Mouse (Mus musculus) kidney, embryonic 16.5 days (tissue): ENCODE measurements at regions not wholly inside any gene's neighbourhood (a gene's known extent, or its start where the extent isn't known, plus 50 kb on each side); places are given as distances from the start of the nearest gene placed in this dataset.

Experiments
- ATAC-seq: fragments of 200-750 bp; cut with Nextera tagmentation; 2 replicates; pipeline ENCODE4 v1.8.0; 2017; ENCODE audit warnings: moderate TSS enrichment; ENCODE audit not compliant: low FRiP score, low TSS enrichment
- H3K27ac ChIP-seq: fragments of 300-500 bp; sonication (generic); 2 replicates; pipeline ENCODE4 v1.5.1; 2014; ENCODE audit warnings: low read length
- H3K27me3 ChIP-seq: fragments of 300-500 bp; sonication (generic); 2 replicates; pipeline ENCODE4 v1.6.1; 2014; ENCODE audit warnings: low read length, control low read depth, mixed read lengths; ENCODE audit not compliant: insufficient read depth
- H3K36me3 ChIP-seq: fragments of 300-500 bp; sonication (generic); 2 replicates; pipeline ENCODE4 v1.6.1; 2014; ENCODE audit warnings: low read length, control low read depth, mixed read lengths; ENCODE audit not compliant: insufficient read depth
- H3K4me1 ChIP-seq: fragments of 300-500 bp; sonication (generic); 2 replicates; pipeline ENCODE4 v1.6.1; 2014; ENCODE audit warnings: low read length, control low read depth, mixed read lengths; ENCODE audit not compliant: insufficient read depth
- H3K4me2 ChIP-seq: fragments of 300-500 bp; sonication (generic); replicated peaks from 2 replicates; pipeline ENCODE4 v1.6.1; 2014; ENCODE audit warnings: low read depth, low read length
- H3K4me3 ChIP-seq: fragments of 300-500 bp; sonication (generic); 2 replicates; pipeline ENCODE4 v1.5.1; 2014; ENCODE audit warnings: mild to moderate bottlenecking, low read length
- H3K9ac ChIP-seq: fragments of 300-500 bp; sonication (generic); replicated peaks from 2 replicates; pipeline ENCODE4 v1.6.1; 2014; ENCODE audit warnings: low read length
- H3K9me3 ChIP-seq: fragments of 300-500 bp; sonication (generic); 2 replicates; pipeline ENCODE4 v1.6.1; 2016; ENCODE audit warnings: low read length, control low read depth
- WGBS: fragments of 180-500 bp; shearing (Covaris S2); extraction: QIAGEN DNeasy Blood & Tissue Kit; methylation state at CpG from one replicate; pipeline ENCODE4 v1.1.7; 2014; 5-methylcytosine and 5-hydroxymethylcytosine counted together

DNA sequence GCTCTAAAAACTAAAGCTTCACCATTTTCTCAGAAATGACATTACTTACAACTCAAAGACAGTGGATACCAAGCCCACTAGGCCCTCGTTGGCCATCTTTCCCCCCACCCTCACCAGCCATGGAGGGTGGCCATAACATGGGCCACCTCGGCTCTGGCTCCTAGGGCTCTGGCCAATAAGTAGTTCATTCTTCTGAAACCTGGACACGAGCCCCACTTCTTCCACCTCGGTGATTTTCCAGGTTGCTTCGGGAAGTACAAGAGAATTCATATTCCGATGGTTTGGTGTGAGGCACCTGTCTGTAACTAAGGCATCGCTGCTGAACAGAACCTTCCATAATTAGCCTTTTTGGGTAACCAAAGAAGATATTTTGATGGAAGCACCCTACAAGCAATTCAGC, 90.5 kb upstream of the Vps8 start:
- Histone ChIP-seq H3K4me3 (peak overlapping the region; percentile 75), H3K4me2 (peak overlapping the region; percentile 89), H3K9ac (peak overlapping the region; percentile 86), H3K27me3 (no peaks in the 10 kb centered on the region), H3K27ac (peak overlapping the region; percentile 96), H3K9me3 (no peaks in the 10 kb centered on the region), H3K36me3 (no peaks in the 10 kb centered on the region), H3K4me1 (peaks cover 23% of the 10 kb centered on the region)
- ATAC-seq = no peak
- 54% methylated on average over 7 of the region's 7 CpGs for WGBS

DNA sequence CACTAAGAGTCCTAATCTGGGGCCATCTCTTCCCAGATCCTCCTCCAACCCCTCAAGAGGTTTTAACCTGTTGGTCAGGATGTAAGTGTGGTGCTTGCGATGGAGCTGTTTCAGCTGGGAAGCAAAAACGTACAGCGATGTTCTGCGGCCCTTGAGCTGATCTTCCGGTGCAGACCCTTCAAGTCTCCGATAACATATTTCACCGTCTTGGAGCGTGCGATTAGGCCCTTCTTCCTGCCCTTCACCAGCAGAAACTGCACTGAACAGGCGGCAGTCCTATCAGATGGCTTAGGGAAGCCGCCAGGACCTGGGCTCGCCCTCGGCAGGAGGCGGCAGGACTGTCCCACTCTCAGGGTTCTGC, 90.1 kb upstream of the Vps8 start:
- peak overlapping the region; percentile 86 for H3K9ac ChIP-seq
- 0 out of 2 replicates have a peak, but pooled peaks have one; percentile 8 for ATAC-seq
- H3K4me2 ChIP-seq = peak overlapping the region; percentile 89
- H3K4me1 ChIP-seq = peaks cover 23% of the 10 kb centered on the region
- H3K36me3 ChIP-seq = no peaks in the 10 kb centered on the region
- peak overlapping the region; percentile 75 for H3K4me3 ChIP-seq
- 1% methylated on average over 14 of the region's 14 CpGs for WGBS
- H3K9me3 ChIP-seq = no peaks in the 10 kb centered on the region
- H3K27ac ChIP-seq = peak overlapping the region; percentile 96
- H3K27me3 ChIP-seq = no peaks in the 10 kb centered on the region

DNA sequence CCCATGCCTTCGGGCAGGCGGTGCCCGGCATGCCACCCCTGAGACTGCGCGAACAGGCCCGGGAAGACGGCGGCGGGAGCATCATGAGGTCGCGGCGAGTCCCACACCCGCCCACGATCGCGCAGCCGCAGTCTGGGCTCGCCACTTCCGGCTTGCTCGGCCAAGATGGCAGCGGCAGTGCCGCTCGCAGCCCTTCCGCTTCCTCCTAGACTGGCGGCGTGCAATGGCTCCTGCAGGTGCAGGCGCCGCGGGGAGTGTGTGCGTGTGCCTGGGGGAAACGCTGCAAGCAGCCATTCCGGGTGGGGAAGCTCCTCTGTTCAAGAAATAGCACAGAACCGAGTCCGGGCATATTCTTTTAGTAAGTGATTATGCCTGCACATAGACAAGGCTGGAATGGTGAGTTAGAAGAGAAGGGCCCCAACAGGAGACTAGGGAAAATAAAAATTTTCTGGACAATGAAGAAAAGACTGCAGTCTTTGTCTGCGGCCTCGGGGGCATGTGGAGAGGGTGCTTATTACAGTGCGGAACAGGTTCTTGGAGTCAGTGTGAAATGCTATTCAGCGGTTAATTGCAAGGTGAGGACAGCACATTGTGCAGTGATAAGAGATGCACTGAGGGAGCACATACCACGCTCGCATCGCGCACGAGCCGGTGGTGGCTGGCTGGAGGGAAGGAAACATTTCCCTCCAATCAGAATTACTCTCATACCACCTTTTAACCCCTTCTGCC, 89.5 kb upstream of the Vps8 start:
- peak overlapping the region; percentile 75 for H3K4me3 ChIP-seq
- no peaks in the 10 kb centered on the region for H3K36me3 ChIP-seq
- H3K9me3 ChIP-seq = no peaks in the 10 kb centered on the region
- H3K4me2 ChIP-seq = peak overlapping the region; percentile 89
- peak overlapping the region; percentile 96 for H3K27ac ChIP-seq
- ATAC-seq = peak; percentile 95
- H3K4me1 ChIP-seq = peaks cover 23% of the 10 kb centered on the region
- H3K9ac ChIP-seq = peak overlapping the region; percentile 86
- H3K27me3 ChIP-seq = no peaks in the 10 kb centered on the region
- 2% methylated on average over 44 of the region's 44 CpGs for WGBS

DNA sequence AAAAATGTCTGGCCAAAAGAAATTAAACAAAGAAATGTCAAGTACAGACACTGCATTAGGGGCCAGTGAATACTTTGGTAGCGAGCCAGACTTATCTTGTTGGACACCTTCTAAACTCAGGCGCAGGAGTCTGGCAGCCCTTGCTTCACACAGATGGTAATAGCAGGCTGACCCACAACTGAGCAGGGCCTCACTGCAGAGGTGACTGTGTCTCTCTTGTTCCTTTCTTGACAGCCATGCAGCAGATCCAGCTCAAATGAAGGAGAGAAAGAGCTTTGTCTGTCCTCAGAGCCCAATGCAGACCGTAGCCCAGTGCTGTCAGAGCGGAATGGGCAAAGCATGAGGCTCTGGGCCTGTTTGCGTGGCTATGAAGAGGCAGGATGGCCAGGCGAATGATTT, 83.9 kb upstream of the Vps8 start:
- Histone ChIP-seq H3K36me3 (no peaks in the 10 kb centered on the region), H3K9ac (0 out of 2 replicates have a peak overlapping the region, but pooled peaks have one; percentile 20), H3K27ac (peak overlapping the region; percentile 83), H3K4me2 (no peak overlapping the region), H3K4me3 (no peak overlapping the region), H3K9me3 (no peaks in the 10 kb centered on the region), H3K4me1 (peaks cover 24% of the 10 kb centered on the region), H3K27me3 (no peaks in the 10 kb centered on the region)
- WGBS = 62% methylated on average over 6 of the region's 6 CpGs
- ATAC-seq = peak; percentile 39; the same call in 1 of the 2 replicates

DNA sequence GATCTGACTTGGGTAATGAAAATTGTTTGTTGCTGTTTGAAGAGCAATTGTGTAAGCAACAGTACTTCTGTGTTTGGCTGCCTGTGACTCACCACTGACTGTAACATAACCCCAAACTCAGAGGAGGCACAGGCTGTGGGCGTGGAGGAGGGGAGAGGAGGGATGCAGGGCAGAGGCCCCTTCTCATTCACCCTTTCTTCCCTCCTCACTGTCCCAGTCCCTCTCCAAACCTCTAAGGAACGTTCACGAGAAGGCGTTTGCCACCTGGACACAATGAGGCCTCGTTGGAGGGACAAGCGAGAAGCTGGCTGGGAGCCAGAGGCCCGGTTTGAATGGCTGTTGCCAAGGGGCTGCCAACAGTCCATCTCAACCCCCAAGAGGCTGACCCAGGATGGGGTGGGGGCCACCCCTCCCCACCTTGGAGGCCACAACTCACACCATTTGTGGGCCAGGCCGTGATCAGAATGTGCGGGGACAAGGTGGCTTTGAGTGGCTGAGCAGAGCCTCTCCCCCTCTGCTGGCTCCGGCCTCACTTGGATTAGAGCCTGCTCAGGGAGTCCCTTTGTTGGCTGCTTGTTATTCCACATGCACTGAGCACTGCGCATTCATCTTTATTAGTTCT, 83.3 kb upstream of the Vps8 start:
- Histone ChIP-seq H3K4me3 (no peak overlapping the region), H3K9me3 (no peaks in the 10 kb centered on the region), H3K9ac (peak overlapping the region; percentile 48; the same call in 1 of the 2 replicates), H3K27ac (peak overlapping the region; percentile 83), H3K4me1 (peaks cover 23% of the 10 kb centered on the region), H3K27me3 (no peaks in the 10 kb centered on the region), H3K4me2 (no peak overlapping the region), H3K36me3 (no peaks in the 10 kb centered on the region)
- 16% methylated on average over 11 of the region's 11 CpGs for WGBS
- ATAC-seq = peak; percentile 78

DNA sequence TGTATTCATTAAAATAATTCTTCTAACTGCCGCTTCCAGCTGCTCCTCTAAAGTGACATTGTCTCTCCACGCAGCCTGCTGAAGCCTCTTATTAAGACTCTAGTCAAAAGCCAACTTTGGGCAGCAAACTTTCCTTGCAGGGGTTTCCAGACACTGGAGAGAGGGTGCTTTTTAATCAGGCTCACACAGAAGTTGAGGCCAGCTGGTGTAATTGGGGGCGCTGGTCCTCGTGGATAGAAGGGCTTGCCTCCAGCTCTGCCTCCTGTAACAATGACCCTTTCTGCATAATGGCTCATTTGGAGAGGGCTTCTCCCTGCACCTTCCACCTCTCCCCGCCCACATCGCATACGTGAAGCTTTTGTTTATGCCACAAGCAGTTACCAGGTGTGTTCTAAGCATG, 82.8 kb upstream of the Vps8 start:
- H3K4me3 ChIP-seq = no peak overlapping the region
- H3K4me2 ChIP-seq = no peak overlapping the region
- peak overlapping the region; percentile 13; the same call in 1 of the 2 replicates for H3K27ac ChIP-seq
- no peak for ATAC-seq
- H3K4me1 ChIP-seq = peaks cover 23% of the 10 kb centered on the region
- WGBS = 63% methylated on average over 7 of the region's 7 CpGs
- no peaks in the 10 kb centered on the region for H3K27me3 ChIP-seq
- H3K9me3 ChIP-seq = no peaks in the 10 kb centered on the region
- H3K36me3 ChIP-seq = no peaks in the 10 kb centered on the region
- peak overlapping the region; percentile 23; the same call in 1 of the 2 replicates for H3K9ac ChIP-seq

DNA sequence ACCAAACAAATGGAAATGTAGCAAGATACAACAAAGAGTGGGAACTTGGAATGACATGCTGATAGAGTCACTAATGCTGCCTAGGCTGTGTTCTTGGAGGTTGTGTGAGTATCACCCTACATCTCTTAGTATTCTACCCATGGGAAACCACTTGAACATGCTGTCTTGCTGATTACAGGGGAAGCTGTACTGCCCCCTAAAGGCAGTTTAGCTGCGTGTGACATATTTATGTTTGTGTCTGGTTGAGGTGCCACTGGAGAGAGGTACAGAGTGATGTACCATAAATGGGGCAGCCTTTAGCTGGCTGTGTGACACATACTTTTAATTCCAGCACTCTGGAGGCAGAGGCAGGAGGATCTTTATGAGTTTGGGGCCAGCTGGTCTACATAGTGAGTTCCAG, 73.0 kb upstream of the Vps8 start:
- WGBS = 80% methylated on average over 1 of the region's 1 CpGs
- H3K9ac ChIP-seq = no peak overlapping the region
- H3K9me3 ChIP-seq = no peaks in the 10 kb centered on the region
- no peaks in the 10 kb centered on the region for H3K36me3 ChIP-seq
- H3K4me3 ChIP-seq = no peak overlapping the region
- H3K27me3 ChIP-seq = no peaks in the 10 kb centered on the region
- no peak overlapping the region for H3K4me2 ChIP-seq
- ATAC-seq = no peak
- peaks cover 9% of the 10 kb centered on the region; the same call in 1 of the 2 replicates for H3K4me1 ChIP-seq
- no peak overlapping the region for H3K27ac ChIP-seq

DNA sequence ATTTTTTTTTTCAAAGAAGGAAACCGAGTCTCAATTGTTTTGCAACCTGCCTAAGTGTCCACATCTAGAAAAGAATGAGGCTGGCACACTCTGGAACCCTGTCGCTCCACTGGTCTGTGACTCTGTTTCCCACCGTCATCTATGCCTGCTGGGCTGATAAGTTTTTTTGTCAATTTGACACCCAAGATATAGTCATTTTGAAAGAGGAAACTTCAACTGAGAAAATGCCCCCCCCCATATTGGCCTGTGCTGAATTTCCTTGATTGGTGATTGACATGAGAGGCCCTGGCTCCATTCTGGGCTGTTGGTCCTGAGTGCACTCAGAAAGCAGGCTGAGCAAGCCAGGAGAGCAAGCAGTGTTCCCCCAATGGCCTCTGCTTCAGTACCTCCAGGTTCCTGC, 71.6 kb upstream of the Vps8 start:
- no peak for ATAC-seq
- no peak overlapping the region for H3K4me2 ChIP-seq
- H3K27ac ChIP-seq = no peak overlapping the region
- H3K9ac ChIP-seq = no peak overlapping the region
- peaks cover 9% of the 10 kb centered on the region; the same call in 1 of the 2 replicates for H3K4me1 ChIP-seq
- WGBS = 79% methylated on average over 3 of the region's 3 CpGs
- no peak overlapping the region for H3K4me3 ChIP-seq
- no peaks in the 10 kb centered on the region for H3K36me3 ChIP-seq
- H3K27me3 ChIP-seq = no peaks in the 10 kb centered on the region
- H3K9me3 ChIP-seq = no peaks in the 10 kb centered on the region

DNA sequence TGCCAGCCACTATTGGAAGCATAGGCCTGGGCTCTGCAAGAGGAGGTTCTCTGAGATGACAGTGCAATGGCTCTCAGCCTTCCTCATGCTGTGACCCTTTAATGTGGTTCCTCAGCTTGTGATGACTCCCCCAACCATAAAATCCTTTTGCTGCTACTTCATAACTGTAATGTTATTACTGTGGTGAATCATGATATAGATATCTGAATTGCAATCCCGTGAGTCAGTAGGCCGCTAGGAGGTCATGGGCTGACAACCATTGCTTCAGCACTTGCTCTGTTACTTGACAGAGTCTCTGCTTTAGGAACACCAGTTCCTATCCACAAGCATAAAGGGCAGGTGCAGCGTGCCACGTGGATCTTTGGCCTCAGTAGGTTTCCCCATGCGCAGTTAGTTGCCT, 69.8 kb upstream of the Vps8 start:
- no peak for ATAC-seq
- no peak overlapping the region for H3K27ac ChIP-seq
- H3K9ac ChIP-seq = no peak overlapping the region
- H3K27me3 ChIP-seq = no peaks in the 10 kb centered on the region
- H3K36me3 ChIP-seq = no peaks in the 10 kb centered on the region
- no peak overlapping the region for H3K4me3 ChIP-seq
- H3K4me2 ChIP-seq = 0 out of 2 replicates have a peak overlapping the region, but pooled peaks have one; percentile 8
- WGBS = 53% methylated on average over 5 of the region's 5 CpGs
- peaks cover 9% of the 10 kb centered on the region; the same call in 1 of the 2 replicates for H3K4me1 ChIP-seq
- H3K9me3 ChIP-seq = no peaks in the 10 kb centered on the region

DNA sequence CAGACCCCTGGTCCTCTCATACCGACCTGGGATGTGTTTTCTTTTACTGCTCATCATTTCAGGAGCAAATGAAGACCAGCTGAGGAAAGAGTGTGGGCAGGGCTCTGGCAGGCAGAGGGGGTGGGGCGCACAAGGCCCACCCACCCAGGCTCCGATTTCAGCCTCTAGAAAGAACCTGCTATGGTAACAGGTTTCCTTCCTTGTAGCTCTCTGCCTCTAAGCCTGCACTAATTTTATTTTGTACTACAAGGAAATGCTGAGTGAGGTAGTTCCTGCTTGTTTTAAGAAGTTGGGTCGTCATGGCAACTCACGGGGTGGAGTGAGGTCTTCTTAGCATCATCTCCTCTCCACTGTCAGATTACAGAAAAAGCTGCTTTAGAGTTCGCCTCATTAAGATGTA, 69.4 kb upstream of the Vps8 start:
- Histone ChIP-seq H3K27me3 (no peaks in the 10 kb centered on the region), H3K9me3 (no peaks in the 10 kb centered on the region), H3K36me3 (no peaks in the 10 kb centered on the region), H3K27ac (no peak overlapping the region), H3K9ac (no peak overlapping the region), H3K4me2 (0 out of 2 replicates have a peak overlapping the region, but pooled peaks have one; percentile 8), H3K4me1 (peaks cover 9% of the 10 kb centered on the region; the same call in 1 of the 2 replicates), H3K4me3 (no peak overlapping the region)
- WGBS = 13% methylated on average over 6 of the region's 6 CpGs
- no peak for ATAC-seq
